Mouse (Mus musculus): ENCODE results near the gene Rnf128. TPM values are rescaled to one million over a fixed set of nuclear protein-coding genes. Genes with fewer than 3 reads are reported as not detected.
A peak's percentile ranks its signal among the peaks of the same experiment; 100 is the strongest.

The Rnf128 gene
- polyA plus RNA-seq, 1 experiment from 2014 or later, result 0.90 TPM

- no peak overlapping the region for H3K4me3 ChIP-seq
- H3K9me3 ChIP-seq (replicated peaks), result no peaks in the 10 kb centered on the region
- H3K27ac ChIP-seq (replicated peaks), result no peak overlapping the region
- DNase-seq (ENCODE audit: low spot score), result no peak
- H3K27me3 ChIP-seq (ENCODE audit: low read depth, poor library complexity, severe bottlenecking), result peaks cover 45% of the 10 kb centered on the region
- no peaks in the 10 kb centered on the region for H3K4me1 ChIP-seq
- no peaks in the 10 kb centered on the region for H3K36me3 ChIP-seq
These were observed 77.3 kb downstream of the Rnf128 start for GRCm38 (mm10) chrX:139640418-139640817.

- Histone ChIP-seq H3K27ac (replicated peaks) (no peak overlapping the region), H3K4me1 (no peaks in the 10 kb centered on the region), H3K9me3 (replicated peaks) (no peaks in the 10 kb centered on the region), H3K36me3 (no peaks in the 10 kb centered on the region), H3K4me3 (no peak overlapping the region), H3K27me3 (ENCODE audit: low read depth, poor library complexity, severe bottlenecking) (peaks cover 73% of the 10 kb centered on the region)
- 79% methylated on average over 5 of the region's 5 CpGs for WGBS
- DNase-seq (ENCODE audit: low spot score), result no peak
These were observed 89.1 kb downstream of the Rnf128 start for GRCm38 (mm10) chrX:139652226-139652625.

GRCm38 (mm10) chrX:139653292-139653691, 90.2 kb downstream of the Rnf128 start:
- Histone ChIP-seq H3K4me1 (no peaks in the 10 kb centered on the region), H3K36me3 (no peaks in the 10 kb centered on the region), H3K27ac (replicated peaks) (no peak overlapping the region), H3K4me3 (no peak overlapping the region), H3K27me3 (ENCODE audit: low read depth, poor library complexity, severe bottlenecking) (peaks cover 72% of the 10 kb centered on the region), H3K9me3 (replicated peaks) (no peaks in the 10 kb centered on the region)
- WGBS, result 90% methylated on average over 3 of the region's 3 CpGs
- DNase-seq (ENCODE audit: low spot score), result no peak

GRCm38 (mm10) chrX:139654350-139655063, 91.4 kb downstream of the Rnf128 start:
- no peaks in the 10 kb centered on the region for H3K9me3 ChIP-seq (replicated peaks)
- H3K27ac ChIP-seq (replicated peaks), result no peak overlapping the region
- H3K4me3 ChIP-seq, result no peak overlapping the region
- WGBS, result 80% methylated on average over 5 of the region's 5 CpGs
- no peaks in the 10 kb centered on the region for H3K4me1 ChIP-seq
- peaks cover 75% of the 10 kb centered on the region for H3K27me3 ChIP-seq (ENCODE audit: low read depth, poor library complexity, severe bottlenecking)
- H3K36me3 ChIP-seq, result no peaks in the 10 kb centered on the region
- no peak for DNase-seq (ENCODE audit: low spot score)

- no peak for DNase-seq (ENCODE audit: low spot score)
- no peaks in the 10 kb centered on the region for H3K4me1 ChIP-seq
- no peak overlapping the region for H3K4me3 ChIP-seq
- 43% methylated on average over 1 of the region's 1 CpGs for WGBS
- H3K27ac ChIP-seq (replicated peaks), result no peak overlapping the region
- H3K36me3 ChIP-seq, result no peaks in the 10 kb centered on the region
- H3K27me3 ChIP-seq (ENCODE audit: low read depth, poor library complexity, severe bottlenecking), result peaks cover 23% of the 10 kb centered on the region
- no peaks in the 10 kb centered on the region for H3K9me3 ChIP-seq (replicated peaks)
These were observed 99.0 kb downstream of the Rnf128 start for GRCm38 (mm10) chrX:139662111-139662510.

- H3K27ac ChIP-seq (replicated peaks), result no peak overlapping the region
- H3K9me3 ChIP-seq (replicated peaks), result no peaks in the 10 kb centered on the region
- H3K27me3 ChIP-seq (ENCODE audit: low read depth, poor library complexity, severe bottlenecking), result peaks cover 35% of the 10 kb centered on the region
- no peaks in the 10 kb centered on the region for H3K4me1 ChIP-seq
- DNase-seq (ENCODE audit: low spot score), result no peak
- 85% methylated on average over 2 of the region's 2 CpGs for WGBS
- no peaks in the 10 kb centered on the region for H3K36me3 ChIP-seq
- no peak overlapping the region for H3K4me3 ChIP-seq
These were observed 102.7 kb downstream of the Rnf128 start for GRCm38 (mm10) chrX:139665829-139666228.

GRCm38 (mm10) chrX:139684410-139684774, 121.3 kb downstream of the Rnf128 start:
- Histone ChIP-seq H3K27ac (replicated peaks) (peak overlapping the region; percentile 76), H3K4me1 (no peaks in the 10 kb centered on the region), H3K4me3 (peak overlapping the region; percentile 61), H3K36me3 (no peaks in the 10 kb centered on the region), H3K27me3 (ENCODE audit: low read depth, poor library complexity, severe bottlenecking) (peaks cover 50% of the 10 kb centered on the region), H3K9me3 (replicated peaks) (no peaks in the 10 kb centered on the region)
- no peak for DNase-seq (ENCODE audit: low spot score)
- 21% methylated on average over 8 of the region's 8 CpGs for WGBS

- DNase-seq (ENCODE audit: low spot score), result peak; percentile 64
- peak within 1 kb of the TSS; percentile 61 for H3K4me3 ChIP-seq
These were observed 121.9 kb downstream of the Rnf128 start, which contains the start of gene Tbc1d8b for GRCm38 (mm10) chrX:139684775-139685695. Gene Tbc1d8b, plus strand, starts transcription at chrX:139684996.

GRCm38 (mm10) chrX:139714381-139714780, 151.3 kb downstream of the Rnf128 start, which contains the start of gene Gm15013:
Gene Gm15013, minus strand, starts transcription at chrX:139714481.
- 96% methylated on average over 8 of the region's 8 CpGs for WGBS
- H3K36me3 ChIP-seq, result no peaks in the 10 kb centered on the region
- no peak for DNase-seq (ENCODE audit: low spot score)
- H3K9me3 ChIP-seq (replicated peaks), result no peaks in the 10 kb centered on the region
- H3K27ac ChIP-seq (replicated peaks), result no peak within 1 kb of the TSS
- H3K4me1 ChIP-seq, result no peaks in the 10 kb centered on the region
- H3K4me3 ChIP-seq, result no peak within 1 kb of the TSS
- H3K27me3 ChIP-seq (ENCODE audit: low read depth, poor library complexity, severe bottlenecking), result peaks cover 40% of the 10 kb centered on the region; the same call in 1 of the 2 replicates

More at GRCm38 (mm10) chrX:139684775-139685695, 121.9 kb downstream of the Rnf128 start, which contains the start of gene Tbc1d8b:
- whole genome bisulfite sequencing, result 16% methylated on average over 43 of the region's 43 CpGs
- Histone ChIP-seq H3K36me3 (no peaks in the 10 kb centered on the region), H3K27ac (replicated peaks) (peak within 1 kb of the TSS; percentile 76), H3K9me3 (replicated peaks) (no peaks in the 10 kb centered on the region), H3K27me3 (ENCODE audit: low read depth, poor library complexity, severe bottlenecking) (peaks cover 56% of the 10 kb centered on the region), H3K4me1 (no peaks in the 10 kb centered on the region)

- no peaks in the 10 kb centered on the region for H3K36me3 ChIP-seq
- H3K27ac ChIP-seq (replicated peaks), result no peak overlapping the region
- H3K4me3 ChIP-seq, result no peak overlapping the region
- H3K27me3 ChIP-seq (ENCODE audit: low read depth, poor library complexity, severe bottlenecking), result peaks cover 64% of the 10 kb centered on the region
- 86% methylated on average over 2 of the region's 2 CpGs for WGBS
- DNase-seq (ENCODE audit: low spot score), result no peak
- no peaks in the 10 kb centered on the region for H3K4me1 ChIP-seq
- H3K9me3 ChIP-seq (replicated peaks), result no peaks in the 10 kb centered on the region
These were observed 159.2 kb downstream of the Rnf128 start for GRCm38 (mm10) chrX:139722350-139722749.
